ENCODE assay signal across 8 mouse cellular contexts in genomic region chr12:5494657-5495512, GRCm38 (mm10).
DNase-seq lines count a peak whose midpoint lies in the region.

No protein-coding gene starts in this region.

- peak; percentile 31 to 38 for DNase-seq in cerebellum, postnatal 14 days
- DNase-seq in cerebellum, adult 8-10 months = no peak
- peak; percentile 3 for DNase-seq in kidney, postnatal 14 days
- no peak for DNase-seq in kidney, postnatal 36 days
- peak; percentile 28 for DNase-seq in fibroblast of lung, adult 2 months (ENCODE audit: low read depth)
- DNase-seq in mesoderm, embryonic 11.5 days (ENCODE audit: low read depth, low spot score) = peak; percentile 60
- DNase-seq in adrenal gland, postnatal 36 days = no peak
- DNase-seq in urinary bladder, adult 2 months (ENCODE audit: low spot score) = no peak

Comparison
In these comparisons a context has a peak if more than half of its experiments do, and no peak if none do; other contexts are left out.
1. DNase-seq: peak in cerebellum, postnatal 14 days (2 of 2), kidney, postnatal 14 days (single experiment), fibroblast of lung, adult 2 months (single experiment) and mesoderm, embryonic 11.5 days (single experiment); none in cerebellum, adult 8-10 months (single experiment), kidney, postnatal 36 days (0 of 2), adrenal gland, postnatal 36 days (0 of 2) and urinary bladder, adult 2 months (single experiment).